Mouse (Mus musculus): Measurements from ENCODE around the gene Alk.

Alk gene

DNA sequence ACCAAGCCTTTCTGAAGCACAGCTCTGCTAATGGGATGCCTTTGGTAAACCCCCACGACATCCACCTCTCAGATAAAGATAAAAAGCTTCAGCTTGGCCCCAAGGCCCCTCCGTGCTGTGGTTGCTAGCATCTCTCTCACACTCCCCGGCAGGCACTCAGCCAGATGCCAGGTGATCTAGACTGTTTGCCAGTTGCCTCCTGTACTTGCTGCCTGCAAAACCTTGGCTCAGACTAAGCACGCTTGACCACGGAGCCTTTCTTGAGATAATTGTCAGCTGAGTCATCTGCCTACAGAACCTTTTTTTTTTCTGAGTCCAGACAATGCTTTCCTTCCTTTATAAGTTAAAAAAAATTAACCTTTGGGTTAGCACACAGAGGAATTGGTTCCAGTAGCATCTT lies 486.1 kb downstream of the Alk start:
- no peak for DNase-seq

DNA sequence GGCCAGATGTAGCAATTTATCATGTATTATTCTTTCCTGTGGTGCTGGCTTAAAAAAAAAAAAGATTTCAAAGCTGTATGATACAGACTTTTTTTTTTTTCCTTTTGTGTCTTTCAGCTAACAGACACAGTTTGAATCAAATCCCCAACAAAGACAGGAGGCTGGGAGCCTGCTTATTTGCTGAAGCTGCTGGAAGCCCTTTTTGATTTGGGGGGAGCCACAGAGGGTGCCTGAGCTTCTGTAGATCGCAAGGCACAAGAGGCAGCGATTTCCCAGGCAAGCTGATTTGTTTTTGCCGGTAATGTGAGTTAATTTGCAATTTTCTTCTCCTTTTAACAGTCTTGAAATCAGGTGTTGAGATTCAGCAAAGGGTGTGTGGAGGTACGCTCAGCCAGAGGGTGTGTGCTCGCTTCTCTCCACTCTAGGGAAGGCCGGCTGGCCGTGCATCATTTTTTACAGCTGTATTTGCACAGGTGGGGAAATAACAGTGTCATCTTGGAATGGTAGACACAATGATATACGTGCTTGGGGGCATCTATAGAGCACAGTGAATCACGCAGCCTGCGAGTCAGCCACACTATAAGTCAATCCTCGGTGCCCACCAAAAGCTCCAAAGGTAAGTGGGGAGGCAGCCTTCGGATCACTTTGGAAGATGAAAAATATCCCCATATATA lies 489.0 kb downstream of the Alk start:
- DNase-seq: no peak

- DNase-seq: no peak
Measured at GRCm38 (mm10) chr17:72112004-72112403, 492.4 kb downstream of the Alk start.

GRCm38 (mm10) chr17:72111528-72111927 lies 492.9 kb downstream of the Alk start:
- no peak for DNase-seq

- no peak for DNase-seq
Measured at GRCm38 (mm10) chr17:72087261-72087703, 517.1 kb downstream of the Alk start.

- no peak for DNase-seq
Measured at GRCm38 (mm10) chr17:72081396-72081795, 523.0 kb downstream of the Alk start.

DNA sequence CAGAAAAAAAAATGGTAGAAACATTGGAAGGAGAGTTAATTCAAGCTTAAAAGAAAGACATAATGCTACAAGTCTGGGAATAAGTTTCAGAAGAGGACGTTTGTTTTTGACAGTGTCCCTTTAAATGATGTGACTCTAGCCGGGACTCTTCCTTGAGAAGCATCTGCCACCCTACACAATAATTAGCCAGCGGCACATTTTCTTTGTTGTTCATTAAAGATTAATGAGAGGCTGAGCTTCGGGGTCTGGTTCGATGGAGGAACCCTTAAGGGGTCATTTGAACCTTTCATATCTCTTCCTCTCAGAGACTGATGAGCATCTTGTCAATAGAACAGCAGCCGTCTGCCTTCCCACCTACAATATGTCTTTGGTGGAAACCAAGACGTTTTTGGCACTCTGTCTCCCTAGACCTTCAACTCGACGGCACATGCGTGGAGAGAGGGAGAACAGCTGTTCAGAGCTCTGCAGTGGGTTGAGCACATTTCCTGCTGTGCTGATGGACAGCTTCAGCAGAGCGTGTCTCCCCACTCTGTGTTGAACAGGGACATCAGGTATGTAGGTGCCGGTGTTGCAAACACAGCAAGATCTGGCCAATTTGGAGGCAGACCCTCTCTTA lies 528.0 kb downstream of the Alk start:
- DNase-seq: no peak

GRCm38 (mm10) chr17:72071871-72072270 lies 532.6 kb downstream of the Alk start:
- no peak for DNase-seq

DNA sequence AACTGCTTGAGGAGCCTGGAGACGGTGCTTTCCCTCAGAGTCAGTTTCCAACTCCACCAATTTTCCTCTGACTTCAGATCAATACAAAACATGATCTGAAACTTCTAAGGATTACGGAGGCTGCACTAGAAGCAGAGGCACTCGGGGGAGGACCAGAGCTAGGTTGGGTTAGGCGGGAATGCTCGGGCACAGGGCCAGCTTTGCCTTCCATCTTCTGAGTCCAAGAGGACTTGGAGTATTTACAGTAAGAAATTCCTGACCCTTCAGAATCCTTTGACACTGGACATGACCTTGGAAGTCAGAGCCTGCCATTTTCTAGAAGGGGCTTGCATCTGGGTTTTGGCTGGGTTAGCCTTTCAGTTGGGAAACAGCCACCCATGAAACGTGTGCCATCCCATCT lies 536.3 kb downstream of the Alk start:
- no peak for DNase-seq

DNA sequence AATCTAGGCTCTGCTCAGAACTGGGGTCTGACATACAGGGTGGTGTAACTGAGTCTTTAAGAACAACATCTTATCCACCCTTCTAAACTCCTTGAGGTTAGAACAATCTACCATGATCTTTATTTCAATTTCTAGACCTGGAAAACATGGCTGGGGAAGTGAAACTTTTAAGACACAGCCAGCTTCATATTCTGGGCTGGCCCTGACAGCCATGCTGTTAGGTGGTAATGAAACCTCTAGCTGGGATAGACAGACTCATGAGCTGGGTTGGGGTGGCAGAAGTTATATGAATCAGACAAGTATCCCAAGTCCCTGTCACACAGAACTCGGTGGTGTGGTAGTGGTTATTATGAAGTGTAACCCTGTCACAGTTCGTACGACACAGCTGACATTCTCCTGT lies 541.4 kb downstream of the Alk start:
- no peak for DNase-seq

DNA sequence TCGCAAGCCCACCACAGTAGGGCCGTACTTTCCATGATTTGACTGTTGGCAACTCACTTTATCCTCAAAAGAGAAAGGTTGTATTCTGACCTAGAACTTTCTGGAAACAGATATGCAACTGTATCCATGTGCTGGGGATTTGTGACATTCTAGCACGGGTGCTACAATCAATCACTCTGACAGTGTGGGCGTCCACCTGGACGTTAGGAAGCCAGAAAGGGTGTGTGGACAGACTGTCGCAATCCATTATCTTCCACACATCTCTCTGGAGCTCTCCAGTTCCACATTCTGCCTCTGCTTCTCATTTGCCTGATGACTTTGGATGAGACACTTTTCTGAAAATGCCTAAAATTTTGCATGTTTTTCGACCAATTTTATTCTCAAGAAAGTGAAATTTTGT lies 545.1 kb downstream of the Alk start:
- no peak for DNase-seq

DNA sequence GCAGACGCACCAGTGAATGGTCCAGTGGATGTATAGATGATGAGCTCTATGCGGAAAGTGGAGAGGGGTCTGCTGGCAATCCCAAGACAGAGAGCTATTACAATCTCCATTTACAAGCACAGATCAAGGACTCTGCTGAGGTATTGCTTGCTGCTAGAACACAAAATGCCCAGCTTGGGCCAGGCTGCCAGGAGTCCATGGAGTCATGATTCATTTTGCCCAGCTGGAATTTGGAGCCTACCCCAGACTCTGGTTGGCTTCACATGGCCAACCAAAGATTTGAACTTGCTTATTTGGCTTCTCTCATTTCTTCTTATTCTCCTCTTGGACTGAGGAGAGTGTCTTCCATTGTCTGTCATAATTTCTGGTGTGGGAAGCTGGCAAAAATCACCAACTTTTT lies 558.8 kb downstream of the Alk start:
- DNase-seq: no peak

- no peak for DNase-seq
Measured at GRCm38 (mm10) chr17:72043667-72044390, 560.6 kb downstream of the Alk start.

DNA sequence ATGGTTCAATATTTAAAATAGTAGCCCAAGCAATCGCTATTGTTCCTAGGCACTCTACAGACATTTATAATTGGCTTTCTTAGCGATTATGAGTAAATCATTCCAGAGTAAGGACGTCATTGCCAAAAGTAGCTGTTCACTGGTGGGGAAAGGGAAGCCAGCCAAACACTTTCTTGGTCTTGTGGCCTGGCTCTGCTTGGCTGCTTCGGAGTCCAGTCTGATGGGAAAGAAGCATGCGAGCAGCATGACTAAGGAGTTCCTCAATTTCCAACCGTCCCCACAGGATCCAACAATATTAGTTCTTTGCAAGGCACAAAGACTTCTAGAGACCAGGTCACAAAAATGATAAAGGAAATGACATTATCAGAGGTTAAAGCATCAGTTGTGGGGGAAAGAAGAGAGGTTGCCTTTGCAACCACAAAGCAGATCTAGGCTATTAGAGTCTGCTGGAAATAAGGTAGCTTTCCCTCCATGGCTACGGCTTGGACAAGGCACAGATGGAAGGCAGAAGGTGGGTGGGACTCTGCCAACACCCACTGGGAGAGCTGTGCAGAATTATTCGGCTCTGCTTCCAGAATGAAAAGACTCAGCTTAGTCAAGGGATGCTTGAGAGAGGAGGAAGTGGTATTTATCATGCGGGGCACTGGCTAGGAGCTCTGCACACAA lies 561.3 kb downstream of the Alk start:
- no peak for DNase-seq

DNA sequence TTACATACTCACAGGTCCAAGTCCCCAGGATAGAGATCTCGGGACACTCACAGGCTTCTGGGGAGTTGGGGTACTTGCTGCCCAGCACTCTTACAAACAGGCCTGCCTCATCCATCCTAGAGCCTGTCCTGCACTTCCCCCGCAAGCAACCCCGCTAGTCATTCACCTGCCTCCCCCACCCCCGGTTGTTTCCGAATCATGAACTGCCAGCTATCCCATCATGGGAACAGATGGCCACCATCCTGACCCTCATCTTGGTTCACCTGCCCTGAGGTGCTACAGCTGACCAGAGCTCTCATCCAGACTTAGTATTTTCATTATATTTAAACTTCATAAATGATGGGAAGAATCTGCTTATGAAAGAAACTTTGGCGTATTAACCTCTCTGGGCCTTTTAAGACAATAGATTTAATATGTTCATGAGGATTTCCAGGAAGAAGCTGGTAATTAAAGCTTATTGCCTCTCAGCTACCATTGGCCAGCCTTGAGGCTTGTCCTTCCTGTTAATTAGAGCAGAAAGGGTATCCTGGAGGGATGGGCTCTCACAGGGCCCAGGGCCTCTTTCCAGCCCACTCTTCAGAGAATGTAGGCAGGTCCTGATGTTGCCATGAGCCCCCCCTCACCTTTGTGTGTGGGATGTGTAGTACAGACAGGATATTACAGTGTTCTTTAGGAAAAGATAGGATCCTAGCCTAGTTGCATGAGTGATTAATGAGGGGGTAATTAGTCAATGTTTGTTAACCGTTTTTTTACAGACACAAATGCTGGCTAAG lies 565.1 kb downstream of the Alk start:
- DNase-seq: no peak

DNA sequence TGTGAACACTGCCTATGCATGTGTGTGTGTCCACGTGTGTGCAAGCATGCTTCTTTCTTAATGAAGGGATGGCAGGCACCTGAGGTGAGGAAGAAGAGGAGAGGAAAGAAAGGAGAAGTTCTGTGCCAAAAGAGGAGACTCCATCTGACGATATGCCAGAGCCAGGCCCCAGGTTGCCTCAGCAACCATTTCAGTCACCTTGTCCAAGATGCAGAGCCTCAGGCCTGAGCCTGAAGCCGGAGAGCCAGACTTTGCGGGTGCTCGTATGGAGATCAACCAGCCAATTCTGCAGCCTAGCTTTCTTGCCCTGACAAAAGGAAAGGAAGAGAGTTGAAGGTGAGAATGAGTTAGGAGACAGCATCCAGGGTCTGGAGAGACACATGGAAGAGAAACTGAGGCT lies 566.1 kb downstream of the Alk start:
- DNase-seq: no peak

DNA sequence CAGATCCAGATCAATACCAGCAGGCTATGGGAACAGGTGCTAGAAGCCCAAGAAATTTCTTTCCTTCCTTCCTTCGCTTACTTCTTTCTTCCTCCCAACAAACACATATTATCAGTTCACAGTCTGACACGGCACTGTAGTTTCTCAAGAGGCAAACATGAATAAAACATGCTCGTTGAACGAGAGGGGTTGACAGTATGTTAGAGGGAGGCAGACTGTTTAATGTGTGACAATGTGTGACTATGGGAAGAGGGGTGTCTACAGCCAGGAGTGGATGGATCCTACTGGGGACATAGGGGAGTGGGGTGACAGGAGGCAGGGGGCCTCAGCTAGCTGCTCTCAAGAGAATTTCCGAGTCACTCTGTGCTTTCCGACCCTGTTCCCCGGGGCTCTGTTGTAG lies 573.8 kb downstream of the Alk start:
- DNase-seq: no peak

- DNase-seq: no peak
Measured at GRCm38 (mm10) chr17:72023323-72023722, 581.1 kb downstream of the Alk start.

DNA sequence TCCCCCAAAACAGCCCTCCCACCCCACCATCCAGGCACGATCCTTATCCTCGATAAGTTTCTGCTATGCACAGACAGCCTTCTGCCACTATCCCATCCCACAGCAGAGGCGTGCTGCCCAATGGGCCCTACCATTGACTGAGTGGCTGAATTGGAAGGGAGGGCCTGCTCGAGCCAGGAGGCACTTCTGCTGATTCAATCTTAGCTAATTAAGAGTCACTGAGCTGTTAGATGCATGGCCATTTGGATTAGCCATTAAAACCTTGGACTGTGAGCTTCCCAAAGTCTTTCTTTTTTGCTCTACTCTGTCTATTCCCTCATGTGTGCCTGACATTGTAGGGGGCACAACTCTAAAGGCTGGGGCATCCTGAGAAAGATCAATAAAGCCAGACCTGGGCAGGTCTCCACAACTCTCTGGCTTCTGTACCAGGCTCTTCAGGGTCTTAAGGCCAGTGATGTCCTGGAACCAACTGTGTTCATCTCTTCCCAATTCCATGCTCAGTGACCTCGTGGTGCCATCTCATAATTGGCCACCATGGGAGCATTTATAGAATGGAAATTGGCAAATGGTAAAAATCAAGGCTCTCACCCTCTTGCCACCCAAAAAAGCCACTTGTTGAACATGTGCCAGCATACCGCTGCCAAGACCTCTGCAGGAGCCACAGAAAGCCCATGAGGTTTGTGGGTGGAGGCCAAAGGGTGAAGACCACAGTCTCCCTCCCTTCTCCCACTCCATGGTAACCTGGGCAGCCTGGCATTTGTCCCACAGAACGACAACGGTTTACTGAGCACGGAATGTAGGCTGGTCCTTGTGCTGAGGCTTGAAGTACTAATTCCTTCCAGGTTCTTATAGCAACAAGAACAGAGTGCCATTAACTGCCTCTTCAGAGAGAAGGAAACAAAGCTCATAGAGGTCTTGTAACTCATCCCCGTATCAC lies 582.4 kb downstream of the Alk start:
- DNase-seq: no peak

- DNase-seq: no peak
Measured at GRCm38 (mm10) chr17:72017329-72017728, 587.1 kb downstream of the Alk start.

- no peak for DNase-seq
Measured at GRCm38 (mm10) chr17:72015253-72015652, 589.2 kb downstream of the Alk start.

- no peak for DNase-seq
Measured at GRCm38 (mm10) chr17:72012775-72013174, 591.7 kb downstream of the Alk start.

Measured in thymus, postnatal 4 days (tissue).